Mouse (Mus musculus): Measurements from ENCODE around the gene Fam19a5. TPM values are rescaled to one million over a fixed set of nuclear protein-coding genes. Genes with fewer than 3 reads are reported as not detected.

The Fam19a5 gene
- total RNA-seq, 1 experiment from 2014 or later, result not detected

DNA sequence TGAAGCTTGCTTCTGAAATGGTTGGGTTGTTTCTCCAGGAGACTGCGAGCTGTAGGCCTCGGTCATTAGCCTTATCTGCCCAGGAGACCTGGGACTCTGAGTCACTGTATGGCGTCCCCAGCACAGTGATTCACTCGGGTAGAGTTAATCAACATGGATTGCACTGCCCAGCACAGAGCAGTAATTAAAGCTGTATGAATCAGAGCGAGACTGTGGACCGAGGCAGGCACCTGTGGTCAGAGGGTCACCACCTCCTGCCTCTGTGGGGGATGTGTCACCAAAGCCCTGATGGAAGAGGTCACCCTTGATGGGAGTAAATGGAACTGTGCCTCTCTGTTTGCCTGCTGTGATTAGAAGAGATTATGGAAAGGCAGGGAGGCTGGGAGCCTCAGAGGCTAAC lies 110.5 kb downstream of the Fam19a5 start:
- ATAC-seq (ENCODE audit: extremely low read depth, insufficient number of reproducible peaks, low FRiP score, poor library complexity, severe bottlenecking), result no peak

- ATAC-seq (ENCODE audit: extremely low read depth, insufficient number of reproducible peaks, low FRiP score, poor library complexity, severe bottlenecking), result no peak
Measured at GRCm38 (mm10) chr15:87656496-87657155, 112.5 kb downstream of the Fam19a5 start.

- no peak for ATAC-seq (ENCODE audit: extremely low read depth, insufficient number of reproducible peaks, low FRiP score, poor library complexity, severe bottlenecking)
Measured at GRCm38 (mm10) chr15:87659729-87660128, 115.6 kb downstream of the Fam19a5 start.

- ATAC-seq (ENCODE audit: extremely low read depth, insufficient number of reproducible peaks, low FRiP score, poor library complexity, severe bottlenecking), result no peak
Measured at GRCm38 (mm10) chr15:87661954-87662353, 117.9 kb downstream of the Fam19a5 start.

GRCm38 (mm10) chr15:87666041-87666750 lies 122.1 kb downstream of the Fam19a5 start:
- no peak for ATAC-seq (ENCODE audit: extremely low read depth, insufficient number of reproducible peaks, low FRiP score, poor library complexity, severe bottlenecking)

DNA sequence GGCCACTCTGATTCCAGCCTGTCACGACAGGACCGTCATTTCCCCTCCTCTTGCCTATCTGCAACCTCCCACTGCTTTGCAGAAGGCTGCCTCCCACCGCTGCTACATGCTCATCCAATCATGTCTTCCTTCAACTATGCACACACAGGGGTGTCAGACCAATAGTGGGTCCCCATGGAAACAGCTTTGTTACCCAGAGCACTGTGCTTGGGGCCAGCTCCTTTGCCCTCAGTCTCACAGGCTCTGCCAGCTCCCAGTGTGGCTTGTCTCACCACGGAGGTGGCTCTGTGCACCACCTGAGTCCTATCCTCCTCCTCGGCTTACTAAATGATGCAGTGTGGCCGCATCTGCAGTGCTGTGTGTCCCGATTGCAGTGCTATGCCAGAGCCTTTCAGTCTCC lies 123.3 kb downstream of the Fam19a5 start:
- no peak for ATAC-seq (ENCODE audit: extremely low read depth, insufficient number of reproducible peaks, low FRiP score, poor library complexity, severe bottlenecking)

- no peak for ATAC-seq (ENCODE audit: extremely low read depth, insufficient number of reproducible peaks, low FRiP score, poor library complexity, severe bottlenecking)
Measured at GRCm38 (mm10) chr15:87668112-87668511, 124.0 kb downstream of the Fam19a5 start.

GRCm38 (mm10) chr15:87671929-87672328 lies 127.8 kb downstream of the Fam19a5 start:
- ATAC-seq (ENCODE audit: extremely low read depth, insufficient number of reproducible peaks, low FRiP score, poor library complexity, severe bottlenecking), result no peak

DNA sequence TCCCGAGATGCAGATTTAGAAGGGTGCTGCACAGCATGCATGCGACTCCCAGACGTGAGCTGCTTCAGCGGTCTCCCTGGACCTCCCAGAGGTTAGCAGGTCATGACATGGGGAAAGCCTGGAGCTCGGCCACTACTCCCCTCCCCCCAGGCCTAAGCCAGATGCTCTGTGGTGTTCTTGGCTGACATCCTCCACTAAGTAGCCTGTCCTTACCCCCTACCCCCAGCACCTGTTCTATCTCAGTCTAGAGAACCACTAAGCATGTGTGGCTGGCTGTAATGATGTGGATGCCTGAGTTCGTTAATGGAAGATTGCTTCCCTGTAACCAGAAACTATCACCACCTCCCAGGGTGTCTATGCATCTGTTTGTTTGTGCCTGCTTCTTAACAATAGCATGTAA lies 134.6 kb downstream of the Fam19a5 start:
- ATAC-seq (ENCODE audit: extremely low read depth, insufficient number of reproducible peaks, low FRiP score, poor library complexity, severe bottlenecking), result no peak

DNA sequence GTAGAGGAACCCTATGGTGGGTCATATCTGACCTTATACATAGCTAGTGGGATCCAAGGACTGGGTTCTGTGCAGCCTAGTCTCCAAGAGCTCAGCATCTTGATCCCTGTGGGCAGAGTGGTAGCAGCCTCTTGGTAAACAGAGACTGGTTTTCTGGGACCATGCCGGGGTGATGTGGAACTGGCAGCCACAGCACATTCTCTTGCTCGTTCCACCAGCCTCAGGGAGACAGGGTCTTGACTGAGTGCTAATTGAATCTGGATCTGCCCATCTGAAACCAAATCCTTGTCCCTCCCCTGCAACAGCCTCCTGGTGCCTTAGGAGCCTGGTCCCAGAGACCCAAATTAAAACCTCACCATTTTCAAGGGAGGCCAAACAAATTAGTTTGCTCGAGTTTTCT lies 138.3 kb downstream of the Fam19a5 start:
- ATAC-seq (ENCODE audit: extremely low read depth, insufficient number of reproducible peaks, low FRiP score, poor library complexity, severe bottlenecking), result no peak

DNA sequence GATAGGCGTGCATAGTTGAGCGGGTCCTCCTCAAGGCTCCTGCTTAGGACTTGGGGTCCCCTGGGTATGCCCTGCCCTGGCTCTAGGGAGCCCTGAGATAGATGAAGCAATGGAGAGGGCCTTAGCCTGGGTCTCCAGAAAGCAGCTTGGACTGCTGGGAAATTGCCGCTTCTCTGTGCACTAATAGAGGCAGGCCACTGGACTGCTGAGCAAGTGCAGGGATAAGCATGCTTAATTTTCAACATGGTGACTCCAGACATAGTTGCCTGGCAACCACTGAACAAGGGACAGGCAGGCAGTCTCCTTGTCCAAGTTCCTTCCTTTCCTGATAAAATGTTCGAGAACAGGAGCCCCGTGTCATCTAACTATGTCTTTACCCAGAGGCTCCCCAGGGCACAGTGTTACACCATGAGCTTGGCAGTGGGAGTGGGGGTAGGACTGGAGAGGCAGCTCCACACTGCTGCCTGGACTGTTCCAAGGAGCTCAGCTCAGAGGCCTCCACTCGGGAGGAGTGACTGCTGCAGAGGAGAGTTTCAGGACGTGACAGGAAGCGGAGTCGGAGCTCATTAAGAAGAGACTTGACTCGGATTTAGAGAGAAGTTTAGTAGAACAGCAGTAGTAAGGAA lies 142.4 kb downstream of the Fam19a5 start:
- no peak for ATAC-seq (ENCODE audit: extremely low read depth, insufficient number of reproducible peaks, low FRiP score, poor library complexity, severe bottlenecking)

DNA sequence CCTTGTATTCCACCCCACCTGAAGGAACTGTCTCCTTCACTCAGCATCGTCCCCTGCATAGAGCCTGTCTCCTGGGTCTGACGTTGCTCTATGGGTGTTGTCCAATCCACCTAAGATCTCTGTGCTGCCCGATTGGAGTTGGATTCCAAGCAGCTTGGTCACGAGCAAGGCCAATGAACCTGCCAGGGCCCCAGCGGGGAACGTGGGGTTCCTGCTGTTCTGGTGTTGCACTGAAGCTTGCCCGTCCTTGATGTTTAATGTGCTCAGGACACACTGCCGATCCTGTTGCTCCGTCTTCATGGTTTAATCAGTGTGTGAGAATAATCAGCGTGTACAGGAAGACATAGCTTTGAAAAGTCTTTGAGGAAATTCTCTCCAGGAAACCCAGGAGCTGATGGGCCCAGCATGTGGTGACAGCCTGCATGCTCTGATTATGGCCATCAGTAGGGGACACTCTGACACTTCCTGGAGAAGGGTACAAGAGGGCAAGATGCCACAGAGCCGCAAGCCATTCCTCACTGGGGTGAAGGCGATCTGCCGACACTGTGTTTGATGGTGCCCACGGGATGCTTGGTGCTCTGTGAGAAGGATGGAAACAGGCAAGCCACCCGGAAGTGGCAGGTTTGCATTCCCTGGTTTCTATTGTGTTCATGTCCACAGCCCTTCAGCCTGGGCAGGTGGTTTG lies 147.3 kb downstream of the Fam19a5 start:
- ATAC-seq (ENCODE audit: extremely low read depth, insufficient number of reproducible peaks, low FRiP score, poor library complexity, severe bottlenecking), result no peak

DNA sequence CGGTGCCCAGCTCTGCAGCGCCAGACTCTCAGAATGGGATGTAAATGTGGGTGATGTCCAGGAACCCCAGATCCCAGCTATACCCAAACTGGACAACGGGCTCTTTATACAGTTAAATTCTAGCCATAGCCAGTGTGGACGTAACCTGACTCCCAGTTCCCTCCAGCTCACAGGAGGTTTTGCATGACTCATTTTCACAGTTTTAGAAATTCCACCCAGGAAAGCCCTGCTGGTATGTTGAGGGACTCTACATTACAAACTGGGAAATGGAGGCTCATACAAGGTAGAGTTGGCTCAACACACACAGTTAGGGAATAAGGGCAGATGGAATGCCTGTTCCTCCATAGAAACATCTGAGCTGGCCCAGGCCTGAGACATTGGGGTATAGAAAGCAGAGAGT lies 147.9 kb downstream of the Fam19a5 start:
- ATAC-seq (ENCODE audit: extremely low read depth, insufficient number of reproducible peaks, low FRiP score, poor library complexity, severe bottlenecking), result no peak

- ATAC-seq (ENCODE audit: extremely low read depth, insufficient number of reproducible peaks, low FRiP score, poor library complexity, severe bottlenecking), result no peak
Measured at GRCm38 (mm10) chr15:87692394-87692793, 148.3 kb downstream of the Fam19a5 start.

- ATAC-seq (ENCODE audit: extremely low read depth, insufficient number of reproducible peaks, low FRiP score, poor library complexity, severe bottlenecking), result no peak
Measured at GRCm38 (mm10) chr15:87692865-87693513, 148.9 kb downstream of the Fam19a5 start.

DNA sequence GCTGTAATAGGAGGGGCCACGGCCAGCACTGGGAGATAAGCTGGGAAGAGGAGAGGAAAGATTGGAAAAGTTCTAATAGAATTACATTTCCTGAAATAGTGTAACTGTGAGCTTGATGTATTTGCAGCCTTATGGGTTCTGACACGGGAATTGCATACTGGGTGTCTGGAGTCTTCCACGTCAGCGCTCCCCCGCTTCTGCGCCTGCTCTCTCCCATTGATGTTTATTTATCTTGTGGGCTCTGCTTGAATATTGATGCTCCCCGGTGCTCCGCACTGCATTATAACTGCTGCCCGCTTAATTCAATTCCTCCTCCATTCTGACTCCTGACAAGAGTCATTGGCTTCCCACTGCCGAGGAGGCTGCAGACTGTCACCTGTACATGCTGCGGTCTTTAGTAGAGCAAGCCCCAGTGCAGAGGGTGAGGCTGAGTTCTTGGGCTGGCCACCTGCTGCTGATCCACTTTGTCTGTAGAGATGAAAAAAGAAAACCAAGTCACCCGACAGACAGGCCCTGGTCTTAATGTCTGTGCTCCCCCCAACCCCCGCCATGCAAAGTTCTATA lies 153.4 kb downstream of the Fam19a5 start:
- ATAC-seq (ENCODE audit: extremely low read depth, insufficient number of reproducible peaks, low FRiP score, poor library complexity, severe bottlenecking), result no peak

GRCm38 (mm10) chr15:87698562-87699320 lies 154.6 kb downstream of the Fam19a5 start:
- ATAC-seq (ENCODE audit: extremely low read depth, insufficient number of reproducible peaks, low FRiP score, poor library complexity, severe bottlenecking), result no peak

DNA sequence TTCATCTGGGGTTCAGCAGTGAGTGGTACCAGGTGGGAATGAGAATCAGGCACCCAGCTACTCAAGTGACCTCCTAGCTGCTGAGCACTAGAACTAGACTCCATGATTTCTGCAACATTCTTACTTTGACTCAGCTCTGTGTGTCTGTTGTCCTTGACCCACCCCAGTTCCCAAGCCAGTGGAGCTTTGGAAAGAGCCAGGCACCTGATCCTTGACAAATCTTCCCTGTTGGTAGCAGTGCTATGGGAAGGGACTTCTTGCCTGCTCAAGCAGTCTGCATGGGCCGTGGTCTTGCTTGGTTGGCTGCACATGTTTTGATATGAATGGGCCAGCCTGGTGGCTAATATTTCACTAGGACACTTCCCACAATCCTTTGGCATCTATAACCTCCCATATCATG lies 158.7 kb downstream of the Fam19a5 start:
- no peak for ATAC-seq (ENCODE audit: extremely low read depth, insufficient number of reproducible peaks, low FRiP score, poor library complexity, severe bottlenecking)

Measured in neutrophil, adult 5-6 weeks (primary cell).